ENCODE assay signal across 13 mouse cellular contexts in genomic region chr8:88285469-88286356, GRCm38 (mm10). TPM values are rescaled to one million over a fixed set of nuclear protein-coding genes. Genes with fewer than 3 reads are reported as not detected.
DNase-seq lines count a peak whose midpoint lies in the region; ATAC-seq and TF ChIP-seq lines count a peak whose summit lies in the region.
"Had no signal": no experiment of that assay in that cellular context is flagged by ENCODE, and none has a peak within 500 bp of the region (broad histone marks: within the 10 kb centered on the region; RNA-seq: fewer than 3 reads in every experiment).

No protein-coding gene starts in this region.

- ATAC-seq in lung, postnatal 0 days: no peak
- ATAC-seq: activated CD4-positive, CD25-positive, alpha-beta regulatory T cell, adult 4 months had no signal

- TF ChIP-seq CTCF in cerebellum, adult 2 months (IDR thresholded peaks at IDR 0.05; ENCODE audit: borderline replicate concordance, insufficient read depth, low read depth, low read length): peak; percentile 9; the same call in 1 of the 2 replicates
- TF ChIP-seq CTCF in lung, postnatal 0 days (IDR thresholded peaks at IDR 0.05): peak; percentile 45
- TF ChIP-seq CTCF in embryonic fibroblast, embryonic 13.5 days (IDR thresholded peaks at IDR 0.05; ENCODE audit: borderline replicate concordance, insufficient read depth, low read length): peak; percentile 13; the same call in 1 of the 2 replicates

- no peak overlapping the region for H3K4me3 ChIP-seq in cerebellum, adult 2 months (replicated peaks; ENCODE audit: insufficient read depth, low read depth, low read length)
- no peak overlapping the region for H3K4me3 ChIP-seq in lung, postnatal 0 days (ENCODE audit: low read depth, low read length)
- no peak overlapping the region for H3K4me3 ChIP-seq in embryonic fibroblast, embryonic 13.5 days (ENCODE audit: insufficient read depth, low read length)
- no peak overlapping the region for H3K4me3 ChIP-seq in hindbrain, embryonic 10.5 days
- H3K4me3 ChIP-seq: megakaryocyte, embryonic 14.5 days; neural tube, embryonic 13.5 days had no signal

- no peaks in the 10 kb centered on the region for H3K36me3 ChIP-seq in lung, postnatal 0 days (ENCODE audit: insufficient read depth, low read length)
- no peaks in the 10 kb centered on the region for H3K36me3 ChIP-seq in hindbrain, embryonic 10.5 days
- H3K36me3 ChIP-seq: neural tube, embryonic 13.5 days had no signal

- 88% methylated on average over 8 of the region's 8 CpGs for whole genome bisulfite sequencing in cerebellum, adult 2 months
- WGBS in lung, postnatal 0 days: 88% methylated on average over 8 of the region's 8 CpGs
- 82% methylated on average over 8 of the region's 8 CpGs for WGBS in hindbrain, embryonic 10.5 days

- no peaks in the 10 kb centered on the region for H3K4me1 ChIP-seq in cerebellum, adult 2 months (ENCODE audit: control insufficient read depth, insufficient read depth, low read length)
- peaks cover 5% of the 10 kb centered on the region; the same call in 1 of the 2 replicates for H3K4me1 ChIP-seq in lung, postnatal 0 days (ENCODE audit: insufficient read depth, low read depth, low read length)
- peaks cover 12% of the 10 kb centered on the region; the same call in 1 of the 2 replicates for H3K4me1 ChIP-seq in embryonic fibroblast, embryonic 13.5 days (ENCODE audit: control insufficient read depth, insufficient read depth, low read length)
- H3K4me1 ChIP-seq in hindbrain, embryonic 10.5 days (replicated peaks): peaks cover 46% of the 10 kb centered on the region

- DNase-seq in cerebellum, adult 2 months: no peak
- no peak for DNase-seq in cerebellum, postnatal 14 days
- DNase-seq in lung, postnatal 0 days (ENCODE audit: low spot score): no peak
- DNase-seq in lung, adult 18-20 months: no peak
- peak; percentile 39 for DNase-seq in retina, postnatal 1 day
- DNase-seq in cerebellum, postnatal 4 days (ENCODE audit: low spot score in 2 of 2): no peak
- no peak for DNase-seq in hindbrain, embryonic 10.5 days (ENCODE audit: low spot score)
- DNase-seq: cerebellum, adult 8-10 months; kidney, adult 9 months had no signal

- no peaks in the 10 kb centered on the region for H3K9me3 ChIP-seq in lung, postnatal 0 days (ENCODE audit: low read length)
- H3K9me3 ChIP-seq in hindbrain, embryonic 10.5 days: no peaks in the 10 kb centered on the region
- H3K9me3 ChIP-seq: megakaryocyte, embryonic 14.5 days; neural tube, embryonic 13.5 days had no signal

- H3K4me2 ChIP-seq in lung, postnatal 0 days (replicated peaks; ENCODE audit: low read depth, low read length): no peak overlapping the region
- H3K4me2 ChIP-seq: neural tube, embryonic 13.5 days had no signal

- no peak overlapping the region for H3K9ac ChIP-seq in lung, postnatal 0 days (replicated peaks; ENCODE audit: low read depth)
- H3K9ac ChIP-seq: neural tube, embryonic 13.5 days had no signal

- no peak for TF ChIP-seq EP300 in lung, postnatal 0 days (IDR thresholded peaks at IDR 0.05)

- no peak for TF ChIP-seq POLR2A in cerebellum, adult 2 months (IDR thresholded peaks at IDR 0.05; ENCODE audit: borderline replicate concordance, insufficient read depth, low read length)
- TF ChIP-seq POLR2A in embryonic fibroblast, embryonic 13.5 days (IDR thresholded peaks at IDR 0.05; ENCODE audit: low read depth, low read length): no peak

- no peak overlapping the region for H3K27ac ChIP-seq in cerebellum, adult 2 months (ENCODE audit: insufficient read depth, low read length)
- H3K27ac ChIP-seq in lung, postnatal 0 days (ENCODE audit: low read length): no peak overlapping the region
- peak overlapping the region; percentile 53 for H3K27ac ChIP-seq in embryonic fibroblast, embryonic 13.5 days (ENCODE audit: insufficient read depth, low read length)
- no peak overlapping the region for H3K27ac ChIP-seq in hindbrain, embryonic 10.5 days
- H3K27ac ChIP-seq: neural tube, embryonic 13.5 days had no signal

- no peaks in the 10 kb centered on the region for H3K27me3 ChIP-seq in cerebellum, adult 2 months (ENCODE audit: control insufficient read depth, insufficient read depth, low read length)
- no peaks in the 10 kb centered on the region for H3K27me3 ChIP-seq in lung, postnatal 0 days (replicated peaks; ENCODE audit: insufficient read depth, low read length)
- H3K27me3 ChIP-seq in hindbrain, embryonic 10.5 days (ENCODE audit: insufficient read depth, poor library complexity, severe bottlenecking): no peaks in the 10 kb centered on the region
- H3K27me3 ChIP-seq: megakaryocyte, embryonic 14.5 days; neural tube, embryonic 13.5 days had no signal

RNA-seq across cellular contexts. Expression of gene Adcy7, which starts 13.5 kb away (rescaled TPM):
- polyA plus RNA-seq in cerebellum, adult 2 months (2012; rRNA removed): 3.9 and 5.4 TPM in 2 replicates
- 16.5 and 17.6 TPM in 2 replicates for polyA plus RNA-seq in lung, postnatal 0 days (2015; fragmentation: Nextera tagmentation; extraction: Ambion mirVana)
- polyA plus RNA-seq in embryonic fibroblast, embryonic 13.5 days (2011; ENCODE audit: insufficient read length, low read depth, missing spikeins): 13.3 and 16.1 TPM in 2 replicates
- 2.9 and 4.1 TPM in 2 replicates for polyA plus RNA-seq in hindbrain, embryonic 10.5 days (2016; fragmentation: Nextera tagmentation; extraction: Ambion mirVana)
